ENCODE assay signal across 14 mouse cellular contexts in the genomic region with DNA sequence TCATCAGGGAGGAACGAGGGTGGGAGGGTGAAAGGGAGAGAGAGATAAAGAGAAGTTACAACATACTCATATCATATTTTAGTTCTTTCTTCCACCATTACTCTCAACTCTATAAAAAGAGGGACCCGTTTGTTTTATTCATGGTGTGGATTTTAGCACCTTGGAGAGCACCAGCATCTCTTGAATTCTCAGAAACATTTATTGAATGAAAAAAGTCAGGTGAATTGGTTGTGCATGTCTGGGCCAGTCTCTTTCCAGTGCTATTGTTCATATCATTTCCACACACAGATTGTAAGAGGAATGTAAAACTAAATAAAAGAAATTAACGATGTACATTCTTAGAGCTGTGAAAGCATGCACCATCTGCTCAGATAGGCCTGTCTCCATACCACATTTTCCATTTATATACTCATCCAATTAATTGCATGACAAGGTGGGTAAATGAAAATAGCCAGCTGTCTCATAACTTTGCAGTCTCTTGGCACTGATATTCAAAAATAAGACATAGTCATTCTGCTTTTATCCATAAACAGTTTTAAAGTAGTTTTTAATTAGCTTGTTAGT.
DNase-seq lines count a peak whose midpoint lies in the region.
"Had no signal": no experiment of that assay in that cellular context is flagged by ENCODE, and none has a peak within 500 bp of the region (broad histone marks: within the 10 kb centered on the region; RNA-seq: fewer than 3 reads in every experiment).

No protein-coding gene starts in this region.

- peak; percentile 23 for DNase-seq in embryo, embryonic 10 days (ENCODE audit: low spot score)
- no peak for DNase-seq in embryo, embryonic 9.5 days (ENCODE audit: extremely low spot score)
- DNase-seq in left cerebral cortex, adult 11 months (ENCODE audit: low spot score) = peak; percentile 2
- DNase-seq in left cerebral cortex, postnatal 4 days = no peak
- DNase-seq in brain, adult 2 months (ENCODE audit: low read depth, low spot score) = peak; percentile 58
- DNase-seq in hindlimb bud, embryonic 11.5 days (ENCODE audit: extremely low spot score, low read depth, low spot score) = peak; percentile 8
- no peak for DNase-seq in adrenal gland, adult (ENCODE audit: inconsistent age in 2 of 2, low spot score in 1 of 2)
- DNase-seq in thymus, postnatal 36 days = no peak
- DNase-seq: adrenal gland, adult 2 months; heart, adult 18-20 months; heart, postnatal 36 days; kidney, adult 8-10 months; liver, embryonic 13.5 days; spleen, adult 18-20 months had no signal

- intact Hi-C loops in left cerebral cortex, postnatal 4 days (cut with DNase I) = no loop called here

Comparison
In these comparisons a context has a peak if more than half of its experiments do, and no peak if none do; other contexts are left out.
1. DNase-seq: peak in embryo, embryonic 10 days (single experiment), left cerebral cortex, adult 11 months (single experiment), brain, adult 2 months (single experiment) and hindlimb bud, embryonic 11.5 days (single experiment); none in embryo, embryonic 9.5 days (single experiment), left cerebral cortex, postnatal 4 days (single experiment), adrenal gland, adult (0 of 2) and thymus, postnatal 36 days (0 of 2).